Mouse (Mus musculus) left cerebral cortex, adult 8-10 months (tissue): ENCODE measurements around the gene Csdc2. TPM values are rescaled to one million over a fixed set of nuclear protein-coding genes. Genes with fewer than 3 reads are reported as not detected.
A peak's percentile ranks its signal among the peaks of the same experiment; 100 is the strongest.
"Not testable (repeated sequence)": the region's sequence is repeated elsewhere in the genome, so short reads cannot be mapped to it uniquely, and the experiment has no call there.

Source experiments
- DNase-seq, 2 experiments: peaks; one replicate each; pipeline ENCODE4 v3.0.0; 2022; ENCODE audit warnings: low spot score in 2 of 2
- total RNA-seq, 4 experiments: library from RNA; stranded (reverse); gene quantifications; 2 replicates each; pipeline ENCODE4 v1.2.4; 2022

Gene Csdc2
- total RNA-seq, 4 experiments from 2014 or later: 73.0 to 81.8 (median 75.8) TPM

DNA sequence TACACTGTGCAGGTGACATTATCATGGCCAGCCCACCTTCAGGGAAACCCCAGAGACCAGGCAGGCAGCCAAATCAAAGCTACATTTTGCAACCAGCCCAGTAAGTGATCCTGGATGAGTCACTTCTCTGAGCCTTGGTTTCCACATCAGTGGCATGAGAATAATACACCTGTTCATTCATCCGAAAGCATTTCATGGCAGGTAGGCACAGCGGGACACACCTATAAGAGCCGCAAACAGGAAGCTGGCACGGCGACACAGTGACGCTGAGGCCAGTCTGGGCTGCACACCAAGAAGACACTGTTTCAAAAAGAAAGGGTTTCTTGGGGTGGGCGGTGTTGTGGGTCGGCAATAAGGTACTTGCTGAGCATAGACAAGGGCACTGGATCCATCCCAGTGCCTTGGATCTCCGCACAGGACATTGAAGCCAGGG, 17.6 kb downstream of the Csdc2 start:
- no peak for DNase-seq

GRCm38 (mm10) chr15:81954716-81955115, 18.2 kb downstream of the Csdc2 start:
- DNase-seq: peak in 1 of 2 experiments; percentile 7

- DNase-seq: peak in 1 of 2 experiments; percentile 6
Measured at GRCm38 (mm10) chr15:81955414-81955813, 18.9 kb downstream of the Csdc2 start.

GRCm38 (mm10) chr15:81956457-81956856, 19.9 kb downstream of the Csdc2 start:
- DNase-seq: peak in 1 of 2 experiments; percentile 23

DNA sequence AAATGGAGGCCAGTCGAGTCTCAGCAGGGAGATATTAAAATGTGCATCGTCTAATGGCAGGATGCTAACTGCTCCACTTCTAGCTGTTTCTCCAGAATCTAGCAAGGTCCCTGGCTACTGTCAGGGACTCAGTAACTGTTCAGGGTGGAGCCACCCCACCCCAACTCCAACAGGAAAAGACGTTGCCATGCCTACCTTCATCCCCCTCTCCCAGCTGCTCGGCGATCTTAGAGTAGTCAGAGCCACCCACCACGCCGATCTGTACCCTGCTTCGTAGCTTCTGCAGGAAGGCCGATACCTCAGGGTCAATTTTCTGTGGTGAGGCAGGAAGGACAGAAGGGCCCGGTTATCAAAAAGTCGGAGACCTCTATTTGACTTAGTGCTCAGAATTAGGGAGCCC, 21.0 kb downstream of the Csdc2 start:
- DNase-seq: peak in 1 of 2 experiments; percentile 47

- no peak for DNase-seq
Measured at GRCm38 (mm10) chr15:81958906-81959305, 22.3 kb downstream of the Csdc2 start.

- peak; percentile 87 to 98 for DNase-seq
Measured at GRCm38 (mm10) chr15:81960171-81961077, 23.9 kb downstream of the Csdc2 start, which contains the start of gene Pmm1. TSS of gene Pmm1 (minus strand) at chr15:81960930.

- no peak for DNase-seq
Measured at GRCm38 (mm10) chr15:81961078-81961451, 24.5 kb downstream of the Csdc2 start.

DNA sequence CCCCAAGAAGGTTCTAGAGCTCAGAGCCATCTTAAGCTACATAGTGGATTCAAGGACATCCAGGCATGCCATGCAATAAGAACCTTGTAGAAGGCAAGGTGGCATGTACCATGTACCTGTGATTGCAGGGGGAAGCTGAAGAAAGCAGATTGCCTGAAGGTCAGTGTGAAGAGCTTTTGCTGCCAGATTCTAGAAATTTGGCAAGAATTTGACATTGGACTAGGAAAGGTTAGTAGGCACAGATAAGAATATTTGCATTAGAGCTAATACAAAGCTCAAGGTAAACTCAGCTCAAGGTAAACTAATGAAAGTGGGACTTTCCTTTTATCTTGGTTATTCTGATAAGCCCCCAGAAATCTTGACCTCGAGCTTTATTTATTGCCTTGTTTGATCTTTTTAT, 27.7 kb downstream of the Csdc2 start:
- DNase-seq: no peak

DNA sequence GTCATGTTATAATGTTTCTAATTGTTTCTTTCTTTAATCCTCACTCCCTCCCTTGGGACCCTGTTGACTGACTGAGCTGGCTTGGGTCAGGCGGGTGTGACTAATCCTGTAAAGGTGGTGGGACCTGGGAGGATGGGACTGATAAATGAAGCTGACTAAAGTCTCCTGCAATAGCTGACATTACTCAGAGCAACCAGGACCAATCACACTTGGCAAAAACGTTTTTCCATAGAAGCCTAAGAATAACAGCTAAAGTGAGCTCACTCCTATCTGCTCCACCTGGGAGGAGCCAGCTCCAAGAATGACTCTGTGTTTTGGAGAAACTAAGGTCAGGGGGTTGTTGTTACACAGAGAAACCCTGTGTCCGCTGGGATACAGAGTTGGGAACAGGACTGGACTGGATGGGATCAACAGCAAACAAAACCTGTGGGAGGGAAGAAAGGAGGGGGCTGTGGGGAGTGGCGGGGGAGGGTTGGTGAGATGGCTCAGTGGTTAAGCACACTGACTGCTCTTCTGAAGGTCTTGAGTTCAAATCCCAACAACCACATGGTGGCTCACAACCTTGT, 28.5 kb downstream of the Csdc2 start:
- DNase-seq: no peak

- no peak for DNase-seq
Measured at GRCm38 (mm10) chr15:81966062-81966829, 29.7 kb downstream of the Csdc2 start.

DNA sequence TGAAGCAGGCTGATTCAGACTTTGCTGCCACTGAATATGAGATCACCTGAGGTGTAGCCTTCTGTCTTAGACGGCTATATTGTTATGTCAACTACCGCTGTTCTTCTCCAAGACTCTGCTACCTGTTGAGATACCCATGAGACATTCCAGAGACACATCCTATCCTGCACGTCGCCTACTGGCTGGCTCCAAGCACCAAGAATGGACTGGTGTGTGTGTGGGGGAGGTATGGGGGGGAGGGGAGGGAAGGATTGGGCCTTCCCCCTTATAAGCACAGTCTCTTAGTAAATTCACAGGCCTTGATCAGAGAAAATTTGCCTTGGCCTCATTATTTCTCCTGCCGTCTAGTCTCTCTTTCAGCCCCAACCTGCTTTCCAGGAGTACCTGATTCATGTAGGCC, 31.3 kb downstream of the Csdc2 start:
- DNase-seq: no peak

DNA sequence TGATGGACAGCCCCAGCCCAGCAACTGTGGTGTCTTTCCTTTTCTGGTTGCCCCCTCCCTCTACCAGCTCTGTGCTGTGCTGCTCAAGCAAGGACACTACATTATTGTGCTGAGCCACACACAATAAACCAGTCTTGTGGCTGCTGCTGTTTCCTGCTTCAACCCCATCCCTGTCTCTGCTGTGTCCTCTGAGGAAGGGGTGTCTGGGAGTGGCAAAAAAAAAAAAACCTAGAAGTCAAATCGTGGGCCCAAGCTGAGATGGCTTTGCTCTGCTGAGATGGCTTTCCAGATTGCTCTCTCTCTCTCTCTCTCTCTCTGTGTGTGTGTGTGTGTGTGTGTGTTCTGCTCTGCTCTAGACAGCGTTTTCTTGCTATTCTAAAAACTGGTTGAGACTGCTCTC, 31.9 kb downstream of the Csdc2 start:
- no peak for DNase-seq

GRCm38 (mm10) chr15:81969173-81969572, 32.6 kb downstream of the Csdc2 start:
- no peak for DNase-seq

GRCm38 (mm10) chr15:81969635-81970034, 33.1 kb downstream of the Csdc2 start:
- DNase-seq: not testable (repeated sequence)

- not testable (repeated sequence) for DNase-seq
Measured at GRCm38 (mm10) chr15:81970498-81970897, 33.9 kb downstream of the Csdc2 start.

GRCm38 (mm10) chr15:81975156-81975555, 38.6 kb downstream of the Csdc2 start:
- DNase-seq: not testable (repeated sequence)

- no peak for DNase-seq
Measured at GRCm38 (mm10) chr15:81980321-81980720, 43.8 kb downstream of the Csdc2 start, which contains the start of gene 1700029P11Rik. TSS of gene 1700029P11Rik (plus strand) at chr15:81980540.

GRCm38 (mm10) chr15:81982173-81982572, 45.6 kb downstream of the Csdc2 start:
- DNase-seq: no peak

GRCm38 (mm10) chr15:81985267-81986161, 49.0 kb downstream of the Csdc2 start:
- no peak for DNase-seq

DNA sequence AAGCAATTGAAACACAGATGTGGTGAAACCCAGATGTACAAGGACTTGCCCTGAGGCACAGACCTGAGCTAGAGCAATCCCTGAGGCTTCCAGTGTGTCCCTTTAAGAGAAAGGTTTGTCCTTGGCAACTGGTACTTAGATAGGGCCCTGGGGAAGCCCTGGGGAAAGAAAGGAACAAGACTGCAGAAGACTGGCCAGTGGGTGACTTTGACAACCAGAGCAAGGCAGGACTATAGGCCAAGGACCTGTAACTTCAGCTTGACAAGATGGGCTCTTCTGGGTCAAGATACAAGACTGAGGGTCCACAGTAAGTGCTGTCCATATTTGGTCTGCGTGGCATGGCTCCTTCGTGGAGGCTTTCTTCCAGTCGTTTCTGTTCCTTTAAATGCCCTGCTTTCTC, 51.1 kb downstream of the Csdc2 start, which contains the start of gene Xrcc6:
TSS of gene Xrcc6 (plus strand) at position 190 of the 400 bp plus-strand sequence.
- DNase-seq: no peak
